9 mouse cellular contexts compared by ENCODE assay signal in the genomic region with DNA sequence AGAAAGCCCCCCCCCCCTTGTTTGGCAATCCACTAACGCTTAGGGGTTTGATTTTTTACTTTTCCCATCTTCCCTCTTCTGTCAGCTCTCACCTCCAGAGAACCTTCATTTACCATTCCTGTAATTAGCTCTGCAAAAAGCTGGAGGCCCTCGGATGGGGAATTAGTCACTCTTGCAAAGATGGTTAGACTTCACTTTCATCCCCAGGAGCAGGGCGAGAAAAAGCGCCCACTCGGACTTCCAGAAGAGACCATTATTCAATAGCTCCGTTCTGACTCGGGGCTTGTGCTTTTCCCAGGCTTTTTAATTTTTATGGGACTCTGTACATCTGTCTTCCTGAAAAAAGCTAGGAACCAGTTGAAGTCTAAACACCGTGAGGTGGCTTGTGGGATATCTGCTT.
DNase-seq lines count a peak whose midpoint lies in the region; ATAC-seq and TF ChIP-seq lines count a peak whose summit lies in the region.
"Had no signal": no experiment of that assay in that cellular context is flagged by ENCODE, and none has a peak within 500 bp of the region (broad histone marks: within the 10 kb centered on the region; RNA-seq: fewer than 3 reads in every experiment).

No protein-coding gene starts in this region.

- TF ChIP-seq CTCF in kidney, postnatal 0 days (IDR thresholded peaks at IDR 0.05; ENCODE audit: low read depth): no peak
- no peak for TF ChIP-seq CTCF in forebrain, postnatal 0 days (IDR thresholded peaks at IDR 0.05; ENCODE audit: low read depth)

- H3K4me3 ChIP-seq in kidney, postnatal 0 days (replicated peaks; ENCODE audit: low read depth, low read length): no peak overlapping the region
- no peak overlapping the region for H3K4me3 ChIP-seq in forebrain, postnatal 0 days (ENCODE audit: low read depth, low read length)
- no peak overlapping the region for H3K4me3 ChIP-seq in midbrain, embryonic 13.5 days (replicated peaks)
- H3K4me3 ChIP-seq: liver, embryonic 15.5 days had no signal

- no peaks in the 10 kb centered on the region for H3K36me3 ChIP-seq in kidney, postnatal 0 days (ENCODE audit: insufficient read depth, low read length)
- no peaks in the 10 kb centered on the region for H3K36me3 ChIP-seq in forebrain, postnatal 0 days (ENCODE audit: insufficient read depth)
- H3K36me3 ChIP-seq in midbrain, embryonic 13.5 days: no peaks in the 10 kb centered on the region
- H3K36me3 ChIP-seq: liver, embryonic 15.5 days had no signal

- no peaks in the 10 kb centered on the region for H3K27me3 ChIP-seq in kidney, postnatal 0 days (ENCODE audit: insufficient read depth, low read length)
- H3K27me3 ChIP-seq in forebrain, postnatal 0 days (ENCODE audit: insufficient read depth, low read length): no peaks in the 10 kb centered on the region
- no peaks in the 10 kb centered on the region for H3K27me3 ChIP-seq in midbrain, embryonic 13.5 days
- H3K27me3 ChIP-seq: liver, embryonic 15.5 days had no signal

- peaks cover 23% of the 10 kb centered on the region for H3K4me1 ChIP-seq in kidney, postnatal 0 days (replicated peaks; ENCODE audit: insufficient read depth, low read length)
- 0 out of 2 replicates have a peak, but pooled peaks cover 9% of the 10 kb centered on the region for H3K4me1 ChIP-seq in forebrain, postnatal 0 days (ENCODE audit: insufficient read depth)
- peaks cover 14% of the 10 kb centered on the region; the same call in 1 of the 2 replicates for H3K4me1 ChIP-seq in midbrain, embryonic 13.5 days (replicated peaks)

- WGBS in kidney, postnatal 0 days: 38% methylated on average over 8 of the region's 8 CpGs
- WGBS in forebrain, postnatal 0 days: 39% methylated on average over 8 of the region's 8 CpGs
- WGBS in midbrain, embryonic 13.5 days: 62% methylated on average over 8 of the region's 8 CpGs

- no peak for ATAC-seq in kidney, postnatal 0 days (replicated peaks; ENCODE audit: low FRiP score, low read depth)
- ATAC-seq in forebrain, postnatal 0 days: 0 out of 2 replicates have a peak, but pooled peaks have one; percentile 8
- no peak for ATAC-seq in midbrain, embryonic 13.5 days

- H3K9ac ChIP-seq in kidney, postnatal 0 days (ENCODE audit: low read depth, low read length): no peak overlapping the region
- H3K9ac ChIP-seq in forebrain, postnatal 0 days: no peak overlapping the region
- no peak overlapping the region for H3K9ac ChIP-seq in midbrain, embryonic 13.5 days (replicated peaks)
- H3K9ac ChIP-seq: liver, embryonic 15.5 days had no signal

- DNase-seq in kidney, postnatal 0 days (ENCODE audit: low spot score): no peak
- no peak for DNase-seq in kidney, postnatal 10 days
- peak; percentile 33 to 57 for DNase-seq in cerebellum, postnatal 14 days
- no peak for DNase-seq in forebrain, postnatal 0 days
- DNase-seq in adrenal gland, postnatal 10 days: no peak
- DNase-seq in ovary, postnatal 10 days (ENCODE audit: low spot score): no peak
- no peak for DNase-seq in kidney, adult 8-10 months

- no peak overlapping the region for H3K4me2 ChIP-seq in kidney, postnatal 0 days (ENCODE audit: low read length)
- peak overlapping the region; percentile 27 for H3K4me2 ChIP-seq in forebrain, postnatal 0 days (ENCODE audit: low read depth)
- no peak overlapping the region for H3K4me2 ChIP-seq in midbrain, embryonic 13.5 days (replicated peaks)

- no peaks in the 10 kb centered on the region for H3K9me3 ChIP-seq in kidney, postnatal 0 days (replicated peaks; ENCODE audit: low read length)
- H3K9me3 ChIP-seq in forebrain, postnatal 0 days (ENCODE audit: low read length): no peaks in the 10 kb centered on the region
- no peaks in the 10 kb centered on the region for H3K9me3 ChIP-seq in midbrain, embryonic 13.5 days
- H3K9me3 ChIP-seq: liver, embryonic 15.5 days had no signal

- peak overlapping the region; percentile 81 for H3K27ac ChIP-seq in kidney, postnatal 0 days
- peak overlapping the region; percentile 54; the same call in 1 of the 2 replicates for H3K27ac ChIP-seq in forebrain, postnatal 0 days (ENCODE audit: low read depth, low read length)
- peak overlapping the region; percentile 1; the same call in 1 of the 2 replicates for H3K27ac ChIP-seq in midbrain, embryonic 13.5 days
- H3K27ac ChIP-seq: liver, embryonic 15.5 days had no signal

Comparison
In these comparisons a context has a peak if more than half of its experiments do, and no peak if none do; other contexts are left out.
1. DNase-seq: peak in cerebellum, postnatal 14 days (2 of 2); none in kidney, postnatal 0 days (single experiment), kidney, postnatal 10 days (single experiment), forebrain, postnatal 0 days (single experiment), adrenal gland, postnatal 10 days (single experiment), ovary, postnatal 10 days (single experiment) and kidney, adult 8-10 months (0 of 2).
2. H3K27ac ChIP-seq: peak in every context shown above with its lines; median percentile 81 in kidney, postnatal 0 days; 54 in forebrain, postnatal 0 days; 1 in midbrain, embryonic 13.5 days.